Mouse (Mus musculus): ENCODE data around the gene Tdrd7. TPM values are rescaled to one million over a fixed set of nuclear protein-coding genes. Genes with fewer than 3 reads are reported as not detected.

Gene Tdrd7
- polyA plus RNA-seq, 1 experiment, result 98.5 TPM

GRCm38 (mm10) chr4:45965737-45966447 lies 758 bp downstream of the Tdrd7 start:
- no peak overlapping the region; the same call in 1 of the 2 replicates for H3K4me3 ChIP-seq (ENCODE audit: control insufficient read depth, low read depth, low read length)
- TF ChIP-seq POLR2A (IDR thresholded peaks at IDR 0.05; ENCODE audit: control insufficient read depth, low read depth, low read length), result no peak
- TF ChIP-seq CTCF (IDR thresholded peaks at IDR 0.05; ENCODE audit: control insufficient read depth, insufficient read depth, insufficient replicate concordance, low read depth, low read length), result no peak
- H3K27me3 ChIP-seq (ENCODE audit: control insufficient read depth, insufficient read depth, low read length), result no peaks in the 10 kb centered on the region
- no peak overlapping the region for H3K27ac ChIP-seq (ENCODE audit: control insufficient read depth, insufficient read depth, low read depth, low read length)
- no peaks in the 10 kb centered on the region for H3K36me3 ChIP-seq (ENCODE audit: control insufficient read depth, insufficient read depth, low read length)
- H3K4me1 ChIP-seq (ENCODE audit: control insufficient read depth, insufficient read depth, low read length), result peaks cover 10% of the 10 kb centered on the region

- Histone ChIP-seq H3K36me3 (ENCODE audit: control insufficient read depth, insufficient read depth, low read length) (no peaks in the 10 kb centered on the region), H3K27ac (ENCODE audit: control insufficient read depth, insufficient read depth, low read depth, low read length) (no peak overlapping the region), H3K4me3 (ENCODE audit: control insufficient read depth, low read depth, low read length) (no peak overlapping the region; the same call in 1 of the 2 replicates), H3K4me1 (ENCODE audit: control insufficient read depth, insufficient read depth, low read length) (peaks cover 10% of the 10 kb centered on the region), H3K27me3 (ENCODE audit: control insufficient read depth, insufficient read depth, low read length) (no peaks in the 10 kb centered on the region)
- no peak for TF ChIP-seq POLR2A (IDR thresholded peaks at IDR 0.05; ENCODE audit: control insufficient read depth, low read depth, low read length)
- TF ChIP-seq CTCF (IDR thresholded peaks at IDR 0.05; ENCODE audit: control insufficient read depth, insufficient read depth, insufficient replicate concordance, low read depth, low read length), result no peak
Measured at GRCm38 (mm10) chr4:45966716-45967115, 1.6 kb downstream of the Tdrd7 start.

DNA sequence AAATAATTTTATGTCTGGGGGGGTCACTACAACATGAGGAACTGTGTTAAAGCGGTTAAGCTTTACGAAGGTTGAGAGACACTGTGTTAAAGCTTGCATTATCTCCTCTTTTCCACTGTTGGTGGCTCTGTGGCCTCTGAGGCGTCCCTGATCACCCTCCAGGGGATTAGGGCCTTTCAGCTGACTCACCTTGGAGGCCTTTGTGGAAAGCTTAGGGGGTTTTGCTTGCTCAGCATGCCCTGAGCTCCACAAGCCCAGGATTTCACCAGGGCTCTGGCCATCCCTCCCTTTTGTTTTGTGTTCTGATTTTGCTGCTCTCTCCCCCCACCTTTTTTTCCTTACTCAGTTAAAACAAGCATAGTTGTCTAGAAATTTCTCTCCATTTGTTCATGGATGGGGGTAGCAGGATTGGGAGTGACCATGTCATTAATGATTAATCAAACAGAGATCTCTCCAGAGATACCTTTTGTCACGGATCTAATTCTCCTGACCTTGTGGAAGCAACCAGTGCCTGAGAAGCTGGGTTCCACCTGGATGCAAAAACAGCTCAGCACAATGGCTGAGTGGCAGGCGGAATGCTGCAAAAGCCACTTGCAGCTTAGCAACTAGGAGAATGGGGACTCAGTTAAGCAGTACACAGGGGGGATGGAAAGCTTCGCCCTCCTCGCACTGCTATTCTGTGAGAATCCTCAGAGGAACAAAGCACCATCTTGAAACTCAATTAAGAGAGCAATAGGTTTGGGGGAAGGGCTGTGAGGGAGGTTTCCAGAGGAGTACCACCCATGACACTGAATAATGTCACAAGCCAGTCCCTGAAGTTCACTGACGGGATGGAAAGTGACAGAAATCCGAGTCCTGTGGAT lies 2.6 kb downstream of the Tdrd7 start:
- no peaks in the 10 kb centered on the region for H3K36me3 ChIP-seq (ENCODE audit: control insufficient read depth, insufficient read depth, low read length)
- peaks cover 10% of the 10 kb centered on the region for H3K4me1 ChIP-seq (ENCODE audit: control insufficient read depth, insufficient read depth, low read length)
- H3K4me3 ChIP-seq (ENCODE audit: control insufficient read depth, low read depth, low read length), result no peak overlapping the region
- TF ChIP-seq POLR2A (IDR thresholded peaks at IDR 0.05; ENCODE audit: control insufficient read depth, low read depth, low read length), result no peak
- no peak for TF ChIP-seq CTCF (IDR thresholded peaks at IDR 0.05; ENCODE audit: control insufficient read depth, insufficient read depth, insufficient replicate concordance, low read depth, low read length)
- H3K27ac ChIP-seq (ENCODE audit: control insufficient read depth, insufficient read depth, low read depth, low read length), result no peak overlapping the region
- no peaks in the 10 kb centered on the region for H3K27me3 ChIP-seq (ENCODE audit: control insufficient read depth, insufficient read depth, low read length)

DNA sequence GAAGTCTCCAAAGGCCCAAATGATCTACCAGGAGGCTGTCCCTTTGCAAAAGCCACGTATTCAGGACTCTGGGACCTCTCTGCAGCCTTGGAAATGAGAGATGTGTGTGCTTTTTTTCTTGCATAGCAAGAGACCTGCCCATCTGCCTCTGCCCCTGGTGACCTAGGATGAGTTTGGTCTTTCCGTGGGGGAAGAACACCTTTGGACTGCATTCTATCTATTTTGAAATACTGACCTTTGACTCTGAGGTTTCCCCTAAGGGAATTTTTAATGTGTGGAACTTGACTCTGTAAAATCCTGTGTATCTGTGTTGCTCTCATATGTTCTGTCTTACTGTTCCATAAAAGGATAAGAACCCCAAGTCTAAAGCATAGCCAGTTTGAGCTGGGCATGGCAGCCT lies 3.9 kb downstream of the Tdrd7 start:
- H3K4me3 ChIP-seq (ENCODE audit: control insufficient read depth, low read depth, low read length), result no peak overlapping the region
- H3K4me1 ChIP-seq (ENCODE audit: control insufficient read depth, insufficient read depth, low read length), result peaks cover 12% of the 10 kb centered on the region
- no peak overlapping the region for H3K27ac ChIP-seq (ENCODE audit: control insufficient read depth, insufficient read depth, low read depth, low read length)
- no peak for TF ChIP-seq POLR2A (IDR thresholded peaks at IDR 0.05; ENCODE audit: control insufficient read depth, low read depth, low read length)
- no peak for TF ChIP-seq CTCF (IDR thresholded peaks at IDR 0.05; ENCODE audit: control insufficient read depth, insufficient read depth, insufficient replicate concordance, low read depth, low read length)
- H3K27me3 ChIP-seq (ENCODE audit: control insufficient read depth, insufficient read depth, low read length), result no peaks in the 10 kb centered on the region
- no peaks in the 10 kb centered on the region for H3K36me3 ChIP-seq (ENCODE audit: control insufficient read depth, insufficient read depth, low read length)

- H3K36me3 ChIP-seq (ENCODE audit: control insufficient read depth, insufficient read depth, low read length), result no peaks in the 10 kb centered on the region
- H3K4me3 ChIP-seq (ENCODE audit: control insufficient read depth, low read depth, low read length), result no peak overlapping the region
- TF ChIP-seq CTCF (IDR thresholded peaks at IDR 0.05; ENCODE audit: control insufficient read depth, insufficient read depth, insufficient replicate concordance, low read depth, low read length), result no peak
- TF ChIP-seq POLR2A (IDR thresholded peaks at IDR 0.05; ENCODE audit: control insufficient read depth, low read depth, low read length), result no peak
- no peak overlapping the region for H3K27ac ChIP-seq (ENCODE audit: control insufficient read depth, insufficient read depth, low read depth, low read length)
- no peaks in the 10 kb centered on the region for H3K27me3 ChIP-seq (ENCODE audit: control insufficient read depth, insufficient read depth, low read length)
- peaks cover 15% of the 10 kb centered on the region for H3K4me1 ChIP-seq (ENCODE audit: control insufficient read depth, insufficient read depth, low read length)
Measured at GRCm38 (mm10) chr4:45970048-45970560, 5.0 kb downstream of the Tdrd7 start.

GRCm38 (mm10) chr4:45971806-45972447 lies 6.8 kb downstream of the Tdrd7 start:
- Histone ChIP-seq H3K4me1 (ENCODE audit: control insufficient read depth, insufficient read depth, low read length) (peaks cover 6% of the 10 kb centered on the region), H3K4me3 (ENCODE audit: control insufficient read depth, low read depth, low read length) (peak overlapping the region; percentile 93), H3K27ac (ENCODE audit: control insufficient read depth, insufficient read depth, low read depth, low read length) (peak overlapping the region; percentile 93), H3K27me3 (ENCODE audit: control insufficient read depth, insufficient read depth, low read length) (no peaks in the 10 kb centered on the region), H3K36me3 (ENCODE audit: control insufficient read depth, insufficient read depth, low read length) (no peaks in the 10 kb centered on the region; the same call in 1 of the 2 replicates)
- TF ChIP-seq CTCF (IDR thresholded peaks at IDR 0.05; ENCODE audit: control insufficient read depth, insufficient read depth, insufficient replicate concordance, low read depth, low read length), result peak; percentile 68
- TF ChIP-seq POLR2A (IDR thresholded peaks at IDR 0.05; ENCODE audit: control insufficient read depth, low read depth, low read length), result peak; percentile 78

Measured in testis, adult 2 months (tissue).